9 mouse cellular contexts compared by ENCODE assay signal in the genomic region with DNA sequence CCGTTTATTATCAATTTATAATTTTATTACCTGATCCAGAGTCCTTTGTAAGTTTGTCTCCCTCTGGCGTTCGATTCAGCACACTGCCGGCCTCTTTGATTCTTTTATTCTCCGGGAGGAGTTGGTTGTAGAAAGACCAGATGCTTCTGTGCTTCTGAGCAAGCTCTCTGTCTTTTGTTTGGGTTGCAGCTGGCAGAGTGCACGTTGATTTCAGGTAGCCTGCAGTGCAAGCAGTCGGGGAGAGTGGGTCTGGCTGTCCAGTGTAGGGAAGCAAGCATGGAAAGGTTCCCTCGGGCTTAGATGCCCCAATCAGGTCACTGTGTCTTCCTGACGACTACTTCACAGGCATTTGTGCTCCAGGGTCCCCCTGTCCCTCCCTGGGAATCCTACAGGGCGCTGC. TPM values are rescaled to one million over a fixed set of nuclear protein-coding genes. Genes with fewer than 3 reads are reported as not detected.
A peak's percentile ranks its signal among the peaks of the same experiment; 100 is the strongest.
DNase-seq lines count a peak whose midpoint lies in the region; ATAC-seq and TF ChIP-seq lines count a peak whose summit lies in the region.
"Had no signal": no experiment of that assay in that cellular context is flagged by ENCODE, and none has a peak within 500 bp of the region (broad histone marks: within the 10 kb centered on the region; RNA-seq: fewer than 3 reads in every experiment).

No protein-coding gene starts in this region.

- intact Hi-C loops in left cerebral cortex, adult 2 months (cut with DNase I): no loop called here

- H3K9ac ChIP-seq in forebrain, embryonic 14.5 days (ENCODE audit: low read length): no peak overlapping the region

- peak; percentile 23 for DNase-seq in adrenal gland, postnatal 10 days
- no peak for DNase-seq in adrenal gland, postnatal 4 days (ENCODE audit: low spot score in 2 of 2)
- peak in 1 of 2 experiments; percentile 42 for DNase-seq in left cerebral cortex, adult 2 months (ENCODE audit: extremely low spot score in 1 of 2, low spot score in 2 of 2)
- no peak for DNase-seq in left cerebral cortex, adult 8-10 months (ENCODE audit: low spot score in 2 of 2)
- DNase-seq in forebrain, embryonic 14.5 days (ENCODE audit: low spot score): peak; percentile 75
- no peak for DNase-seq in midbrain, embryonic 10.5 days (ENCODE audit: low spot score)
- DNase-seq in c-Kit-positive CD71-positive TER-119-positive erythroid progenitor cells, embryonic 14.5 days (ENCODE audit: low spot score): no peak
- no peak for DNase-seq in thymus, adult 2 months

- WGBS in forebrain, embryonic 14.5 days: 35% methylated on average over 10 of the region's 10 CpGs
- 40% methylated on average over 10 of the region's 10 CpGs for WGBS in midbrain, embryonic 10.5 days
- 69% methylated on average over 10 of the region's 10 CpGs for WGBS in thymus, adult 2 months

- no peaks in the 10 kb centered on the region for H3K4me1 ChIP-seq in forebrain, embryonic 14.5 days (ENCODE audit: control insufficient read depth, insufficient read depth, low read length)
- H3K4me1 ChIP-seq in midbrain, embryonic 10.5 days: 0 out of 2 replicates have a peak, but pooled peaks cover 2% of the 10 kb centered on the region
- H3K4me1 ChIP-seq in thymus, adult 2 months (replicated peaks; ENCODE audit: control insufficient read depth, insufficient read depth, low read length): no peaks in the 10 kb centered on the region

- TF ChIP-seq CTCF in left cerebral cortex, adult 2 months (IDR thresholded peaks at IDR 0.05): peak; percentile 80
- no peak for TF ChIP-seq CTCF in thymus, adult 2 months (IDR thresholded peaks at IDR 0.05; ENCODE audit: borderline replicate concordance, control insufficient read depth, extremely low read depth, insufficient read depth, low read length, poor library complexity)

- TF ChIP-seq POLR2A in thymus, adult 2 months (IDR thresholded peaks at IDR 0.05; ENCODE audit: control insufficient read depth, extremely low read depth, insufficient read depth, low read length, poor library complexity): no peak

- no peak overlapping the region for H3K4me2 ChIP-seq in forebrain, embryonic 14.5 days (ENCODE audit: low read length)

- no peaks in the 10 kb centered on the region for H3K27me3 ChIP-seq in forebrain, embryonic 14.5 days (replicated peaks; ENCODE audit: control insufficient read depth, insufficient read depth, low read length)
- H3K27me3 ChIP-seq in midbrain, embryonic 10.5 days (ENCODE audit: low read depth, poor library complexity, severe bottlenecking): no peaks in the 10 kb centered on the region
- no peaks in the 10 kb centered on the region for H3K27me3 ChIP-seq in thymus, adult 2 months (ENCODE audit: control insufficient read depth, insufficient read depth, low read length)
- H3K27me3 ChIP-seq: megakaryocyte, embryonic 14.5 days had no signal

- no peaks in the 10 kb centered on the region for H3K9me3 ChIP-seq in forebrain, embryonic 14.5 days (replicated peaks; ENCODE audit: control insufficient read depth, low read length)
- H3K9me3 ChIP-seq in midbrain, embryonic 10.5 days (replicated peaks): no peaks in the 10 kb centered on the region
- H3K9me3 ChIP-seq: megakaryocyte, embryonic 14.5 days had no signal

- ATAC-seq in forebrain, embryonic 14.5 days: 0 out of 2 replicates have a peak, but pooled peaks have one; percentile 48

- no peak overlapping the region for H3K27ac ChIP-seq in left cerebral cortex, adult 2 months
- no peak overlapping the region for H3K27ac ChIP-seq in forebrain, embryonic 14.5 days (ENCODE audit: low read depth, low read length)
- peak overlapping the region; percentile 57; the same call in 1 of the 2 replicates for H3K27ac ChIP-seq in midbrain, embryonic 10.5 days (replicated peaks)
- H3K27ac ChIP-seq in thymus, adult 2 months (ENCODE audit: control insufficient read depth, insufficient read depth, low read length): no peak overlapping the region

- no peak overlapping the region for H3K4me3 ChIP-seq in left cerebral cortex, adult 2 months
- no peak overlapping the region for H3K4me3 ChIP-seq in forebrain, embryonic 14.5 days (ENCODE audit: low read depth, low read length)
- no peak overlapping the region for H3K4me3 ChIP-seq in midbrain, embryonic 10.5 days
- no peak overlapping the region for H3K4me3 ChIP-seq in thymus, adult 2 months (ENCODE audit: control insufficient read depth, insufficient read depth, low read length)
- H3K4me3 ChIP-seq: megakaryocyte, embryonic 14.5 days had no signal

- no peaks in the 10 kb centered on the region for H3K36me3 ChIP-seq in forebrain, embryonic 14.5 days (ENCODE audit: control insufficient read depth, insufficient read depth, low read length)
- H3K36me3 ChIP-seq in midbrain, embryonic 10.5 days: 0 out of 2 replicates have a peak, but pooled peaks cover 4% of the 10 kb centered on the region
- H3K36me3 ChIP-seq in thymus, adult 2 months (ENCODE audit: control insufficient read depth, insufficient read depth, low read length): no peaks in the 10 kb centered on the region

RNA-seq across cellular contexts. Expression of gene Adck1, which starts 16.5 kb away (rescaled TPM):
- total RNA-seq in adrenal gland, postnatal 10 days (2021): 10 to 100 TPM; 23.3 to 27.9 TPM
- 10 to 100 TPM; 20.5 to 22.6 TPM for total RNA-seq in adrenal gland, postnatal 4 days (2021)
- total RNA-seq in left cerebral cortex, adult 2 months (2021): 10 to 100 TPM; 32.7 to 35.0 TPM
- 10 to 100 TPM; 38.1 to 41.4 (median 39.5) TPM for total RNA-seq in left cerebral cortex, adult 8-10 months (2022)
- polyA plus RNA-seq in forebrain, embryonic 14.5 days (2014; fragmentation: Nextera tagmentation; extraction: Ambion mirVana): 21.0 and 27.8 TPM in 2 replicates
- 20.4 and 20.7 TPM in 2 replicates for polyA plus RNA-seq in midbrain, embryonic 10.5 days (2016; fragmentation: Nextera tagmentation; extraction: Ambion mirVana)
- polyA plus RNA-seq in thymus, adult 2 months (2012; rRNA removed): 24.9 and 29.0 TPM in 2 replicates

RNA-seq across cellular contexts. Expression of gene Gm5039, which starts 53.0 kb away (rescaled TPM):
- total RNA-seq in adrenal gland, postnatal 10 days (2021): not detected
- not detected for total RNA-seq in adrenal gland, postnatal 4 days (2021)
- total RNA-seq in left cerebral cortex, adult 2 months (2021): not detected
- total RNA-seq in left cerebral cortex, adult 8-10 months (2022): not detected
- not detected in 2 replicates for polyA plus RNA-seq in forebrain, embryonic 14.5 days (2014; fragmentation: Nextera tagmentation; extraction: Ambion mirVana)
- polyA plus RNA-seq in midbrain, embryonic 10.5 days (2016; fragmentation: Nextera tagmentation; extraction: Ambion mirVana): not detected in 2 replicates
- polyA plus RNA-seq in thymus, adult 2 months (2012; rRNA removed): not detected in 2 replicates

Comparison
In these comparisons a context has a peak if more than half of its experiments do, and no peak if none do; other contexts are left out.
1. DNase-seq: peak in adrenal gland, postnatal 10 days (single experiment) and forebrain, embryonic 14.5 days (single experiment); none in adrenal gland, postnatal 4 days (0 of 2), left cerebral cortex, adult 8-10 months (0 of 2), midbrain, embryonic 10.5 days (single experiment), c-Kit-positive CD71-positive TER-119-positive erythroid progenitor cells, embryonic 14.5 days (single experiment) and thymus, adult 2 months (single experiment).